Mouse (Mus musculus) lung, postnatal 36 days (tissue): ENCODE measurements around the gene Lilrb4a.
"Not testable (repeated sequence)": the region's sequence is repeated elsewhere in the genome, so short reads cannot be mapped to it uniquely, and the experiment has no call there.

ENCODE experiments used
- DNase-seq: peaks from one replicate; pipeline ENCODE4 v3.0.0; 2022; ENCODE audit warnings: mixed read lengths

The Lilrb4a gene

GRCm38 (mm10) chr10:51490691-51491090 is at the start of gene Lilrb4a:
Gene Lilrb4a (plus strand): TSS chr10:51490956.
- DNase-seq, result peak; percentile 4

GRCm38 (mm10) chr10:51451610-51452009 is 39.1 kb upstream of the Lilrb4a start:
- no peak for DNase-seq

GRCm38 (mm10) chr10:51453616-51454298 is 37.0 kb upstream of the Lilrb4a start:
- peak; percentile 49 for DNase-seq

GRCm38 (mm10) chr10:51454365-51454764 is 36.4 kb upstream of the Lilrb4a start:
- no peak for DNase-seq

GRCm38 (mm10) chr10:51455762-51456161 is 35.0 kb upstream of the Lilrb4a start:
- peak; percentile 37 for DNase-seq

GRCm38 (mm10) chr10:51456369-51456768 is 34.4 kb upstream of the Lilrb4a start:
- no peak for DNase-seq

- DNase-seq, result not testable (repeated sequence)
These were observed 27.0 kb upstream of the Lilrb4a start for GRCm38 (mm10) chr10:51463800-51464199.

- DNase-seq, result not testable (repeated sequence)
These were observed 10.4 kb upstream of the Lilrb4a start, which contains the start of the genes Gm49339 and Lilr4b for GRCm38 (mm10) chr10:51480397-51480796. Gene Gm49339 (plus strand): TSS chr10:51480612. Gene Lilr4b (plus strand): TSS chr10:51480632.

- peak; percentile 26 for DNase-seq
These were observed 29.3 kb downstream of the Lilrb4a start for GRCm38 (mm10) chr10:51520021-51520420.

- DNase-seq, result peak; percentile 38
These were observed 30.7 kb downstream of the Lilrb4a start for GRCm38 (mm10) chr10:51521453-51521852.

GRCm38 (mm10) chr10:51526090-51526489 is 35.3 kb downstream of the Lilrb4a start:
- no peak for DNase-seq

- no peak for DNase-seq
These were observed 35.9 kb downstream of the Lilrb4a start for GRCm38 (mm10) chr10:51526633-51527032.

GRCm38 (mm10) chr10:51528840-51529434 is 38.2 kb downstream of the Lilrb4a start:
- DNase-seq, result peak; percentile 39

- DNase-seq, result no peak
These were observed 38.7 kb downstream of the Lilrb4a start for GRCm38 (mm10) chr10:51529497-51529896.

- no peak for DNase-seq
These were observed 40.1 kb downstream of the Lilrb4a start for GRCm38 (mm10) chr10:51530813-51531212.
